Mouse (Mus musculus) C2C12 (cell line): ENCODE measurements at regions not wholly inside any gene's neighbourhood (a gene's known extent, or its start where the extent isn't known, plus 50 kb on each side); places are given as distances from the start of the nearest gene placed in this dataset.

Source experiments
- H3K27me3 ChIP-seq: one replicate; pipeline ENCODE4 v1.6.1; 2011; ENCODE audit not compliant: control insufficient read depth, insufficient read depth, insufficient read length
- H3K36me3 ChIP-seq: one replicate; pipeline ENCODE4 v1.6.1; 2011; ENCODE audit not compliant: control insufficient read depth, insufficient read depth
- H3K4me3 ChIP-seq: one replicate; pipeline ENCODE4 v1.5.1; 2011; ENCODE audit warnings: mild to moderate bottlenecking, control low read depth; ENCODE audit not compliant: poor library complexity, insufficient read depth, severe bottlenecking
- H3K79me2 ChIP-seq: one replicate; pipeline ENCODE4 v1.6.1; 2011; ENCODE audit not compliant: control insufficient read depth, insufficient read depth
- H3K79me3 ChIP-seq: one replicate; pipeline ENCODE4 v1.6.1; 2011; ENCODE audit warnings: low read depth, control low read depth
- H3ac ChIP-seq: one replicate; pipeline ENCODE3; 2011; ENCODE audit warnings: low read depth; ENCODE audit not compliant: control insufficient read depth, insufficient read length
- CEBPB ChIP-seq: IDR thresholded peaks from one replicate; pipeline ENCODE4 v1.6.1; 2011; ENCODE audit warnings: low read depth, mild to moderate bottlenecking, control low read depth, moderate library complexity
- CTCF ChIP-seq: IDR thresholded peaks from one replicate; pipeline ENCODE4 v1.5.1; 2011; ENCODE audit not compliant: control insufficient read depth, insufficient read depth, insufficient read length
- FOSL1 ChIP-seq: IDR thresholded peaks from one replicate; pipeline ENCODE4 v1.8.0; 2011; ENCODE audit warnings: mild to moderate bottlenecking, low read length; ENCODE audit not compliant: poor library complexity, insufficient read depth, severe bottlenecking
- MAX ChIP-seq: IDR thresholded peaks from one replicate; pipeline ENCODE4 v1.6.1; 2011; ENCODE audit warnings: mild to moderate bottlenecking, control low read depth
- MYOD1 ChIP-seq: IDR thresholded peaks from one replicate; pipeline ENCODE4 v1.6.1; 2011; ENCODE audit warnings: low read depth; ENCODE audit not compliant: control insufficient read depth, insufficient read length
- MYOG ChIP-seq: IDR thresholded peaks from one replicate; pipeline ENCODE4 v1.6.1; 2011; ENCODE audit not compliant: control insufficient read depth, insufficient read length; ENCODE audit errors: extremely low read depth
- USF1 ChIP-seq: IDR thresholded peaks from one replicate; pipeline ENCODE4 v1.6.1; 2011; ENCODE audit warnings: low read depth, mild to moderate bottlenecking, control low read depth, moderate library complexity

GRCm38 (mm10) chr2:11971972-11972371, 194.3 kb downstream of the Ankrd16 start:
- TF ChIP-seq USF1, result no peak
- no peak for TF ChIP-seq CTCF
- no peak for TF ChIP-seq MYOG
- TF ChIP-seq MYOD1, result no peak
- TF ChIP-seq FOSL1, result no peak
- no peak for TF ChIP-seq CEBPB
- no peak for TF ChIP-seq MAX
- no peak overlapping the region for H3ac ChIP-seq
- H3K79me2 ChIP-seq, result no peaks in the 10 kb centered on the region
- no peaks in the 10 kb centered on the region for H3K79me3 ChIP-seq
- H3K4me3 ChIP-seq, result no peak overlapping the region
- H3K36me3 ChIP-seq, result no peaks in the 10 kb centered on the region
- no peaks in the 10 kb centered on the region for H3K27me3 ChIP-seq

GRCm38 (mm10) chr2:12001938-12002899, 224.5 kb downstream of the Ankrd16 start:
- Histone ChIP-seq H3K79me3 (no peaks in the 10 kb centered on the region), H3K4me3 (no peak overlapping the region), H3K36me3 (no peaks in the 10 kb centered on the region), H3ac (no peak overlapping the region), H3K27me3 (no peaks in the 10 kb centered on the region), H3K79me2 (no peaks in the 10 kb centered on the region)
- TF ChIP-seq MAX, result no peak
- TF ChIP-seq CEBPB, result no peak
- no peak for TF ChIP-seq CTCF
- no peak for TF ChIP-seq MYOD1
- no peak for TF ChIP-seq USF1
- TF ChIP-seq FOSL1, result no peak
- TF ChIP-seq MYOG, result no peak

DNA sequence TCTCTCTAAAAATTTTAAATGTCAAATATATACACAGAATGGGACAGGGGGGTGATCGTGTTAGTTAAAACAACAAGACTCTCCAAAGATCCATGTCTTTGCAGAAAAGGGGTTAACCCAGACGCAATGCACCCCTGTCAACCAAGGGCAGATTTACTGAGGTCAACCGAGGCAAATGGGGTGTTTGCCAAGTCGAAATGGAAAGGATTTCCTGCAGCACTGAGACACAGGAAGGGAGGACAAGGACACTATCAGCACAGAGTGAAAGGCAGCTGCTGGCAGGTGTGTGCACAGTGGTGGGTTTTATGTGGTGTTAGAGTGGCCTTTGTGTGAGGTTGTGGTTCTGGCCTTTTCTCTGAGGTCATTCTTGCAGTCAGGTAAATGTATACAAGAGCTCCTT, 226.7 kb downstream of the Ankrd16 start:
- Histone ChIP-seq H3K79me3 (no peaks in the 10 kb centered on the region), H3K27me3 (no peaks in the 10 kb centered on the region), H3ac (no peak overlapping the region), H3K79me2 (no peaks in the 10 kb centered on the region), H3K36me3 (no peaks in the 10 kb centered on the region), H3K4me3 (no peak overlapping the region)
- TF ChIP-seq MYOD1, result no peak
- no peak for TF ChIP-seq CEBPB
- TF ChIP-seq CTCF, result no peak
- TF ChIP-seq FOSL1, result no peak
- no peak for TF ChIP-seq MAX
- no peak for TF ChIP-seq MYOG
- no peak for TF ChIP-seq USF1

DNA sequence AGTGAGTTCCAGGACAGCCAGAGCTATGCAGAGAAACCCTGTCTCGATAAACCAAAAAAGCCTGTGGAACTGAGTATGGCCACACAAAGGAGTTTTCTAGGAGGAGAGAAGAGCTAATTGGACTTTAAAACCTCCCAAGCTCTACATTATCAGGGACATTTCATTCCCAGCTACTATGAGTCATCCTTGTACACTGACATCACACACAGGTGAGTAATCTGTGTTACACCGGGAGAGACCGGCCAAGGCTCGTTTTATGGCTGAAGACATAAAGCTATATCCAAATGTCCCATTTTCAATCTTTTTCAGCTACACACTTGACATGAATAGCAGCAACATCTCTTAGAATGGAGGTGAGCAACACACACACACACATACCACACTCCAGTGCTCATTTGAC, 229.5 kb downstream of the Ankrd16 start:
- no peaks in the 10 kb centered on the region for H3K79me2 ChIP-seq
- H3K4me3 ChIP-seq, result no peak overlapping the region
- no peaks in the 10 kb centered on the region for H3K36me3 ChIP-seq
- H3K79me3 ChIP-seq, result no peaks in the 10 kb centered on the region
- no peaks in the 10 kb centered on the region for H3K27me3 ChIP-seq
- no peak overlapping the region for H3ac ChIP-seq
- no peak for TF ChIP-seq CEBPB
- no peak for TF ChIP-seq USF1
- no peak for TF ChIP-seq MYOG
- TF ChIP-seq MYOD1, result no peak
- TF ChIP-seq CTCF, result no peak
- TF ChIP-seq FOSL1, result no peak
- no peak for TF ChIP-seq MAX

- Histone ChIP-seq H3K4me3 (no peak overlapping the region), H3K79me2 (no peaks in the 10 kb centered on the region), H3K27me3 (no peaks in the 10 kb centered on the region), H3K36me3 (no peaks in the 10 kb centered on the region), H3ac (no peak overlapping the region), H3K79me3 (no peaks in the 10 kb centered on the region)
- TF ChIP-seq MYOD1 (no peak), CEBPB (no peak), USF1 (no peak), MYOG (no peak), CTCF (no peak)
Observed at GRCm38 (mm10) chr2:12011441-12011840, 233.8 kb downstream of the Ankrd16 start.
